Mouse (Mus musculus) left cerebral cortex, adult 2 months (tissue): ENCODE data around the gene Trub2. TPM values are rescaled to one million over a fixed set of nuclear protein-coding genes. Genes with fewer than 3 reads are reported as not detected.

ENCODE experiments used
- DNase-seq, 2 experiments: peaks; one replicate each; pipeline ENCODE4 v3.0.0; 2021 to 2022; ENCODE audit warnings: low spot score in 2 of 2, mixed read lengths in 1 of 2; ENCODE audit errors: extremely low spot score in 1 of 2
- H3K27ac ChIP-seq: fragments of 200-600 bp; 2 replicates; pipeline ENCODE4 v1.8.1; 2022
- H3K4me3 ChIP-seq: fragments of 200-600 bp; 2 replicates; pipeline ENCODE4 v1.8.1; 2022
- CTCF ChIP-seq: fragments of 200-600 bp; IDR thresholded peaks from 2 replicates; pipeline ENCODE4 v1.8.1; 2022; ENCODE audit warnings: antibody characterized with exemption, mild to moderate bottlenecking, moderate library complexity
- intact Hi-C: fragments of 180-260 bp; cut with DNase I; formaldehyde crosslinking; loops from one replicate; pipeline ENCODE4 v1.15.1; 2025
- total RNA-seq, 2 experiments: library from RNA; stranded (reverse); gene quantifications; 2 replicates each; pipeline ENCODE4 v1.2.3; 2021

The Trub2 gene
- total RNA-seq, 2 experiments from 2014 or later, result 40.9 to 50.4 TPM

GRCm38 (mm10) chr2:29770162-29770561 is 18.1 kb downstream of the Trub2 start:
- peak; percentile 21 for TF ChIP-seq CTCF
- intact Hi-C loops, result no loop called here
- DNase-seq, result no peak
- Histone ChIP-seq H3K27ac (no peak overlapping the region), H3K4me3 (no peak overlapping the region)

GRCm38 (mm10) chr2:29768901-29769300 is 19.4 kb downstream of the Trub2 start:
- DNase-seq, result no peak
- intact Hi-C loops, result no loop called here
- Histone ChIP-seq H3K4me3 (no peak overlapping the region), H3K27ac (no peak overlapping the region)
- TF ChIP-seq CTCF, result no peak

GRCm38 (mm10) chr2:29767976-29768709 is 20.2 kb downstream of the Trub2 start:
- no peak overlapping the region for H3K4me3 ChIP-seq
- no peak overlapping the region for H3K27ac ChIP-seq
- DNase-seq, result no peak
- TF ChIP-seq CTCF, result no peak
- intact Hi-C loops, result no loop called here

GRCm38 (mm10) chr2:29764831-29765230 is 23.5 kb downstream of the Trub2 start:
- TF ChIP-seq CTCF, result peak; percentile 83
- peak; percentile 45 to 67 for DNase-seq
- intact Hi-C loops, result no loop called here

GRCm38 (mm10) chr2:29755693-29756092 is 32.6 kb downstream of the Trub2 start:
- DNase-seq, result no peak
- no peak for TF ChIP-seq CTCF
- intact Hi-C loops, result no loop called here
- no peak overlapping the region for H3K27ac ChIP-seq
- no peak overlapping the region for H3K4me3 ChIP-seq

More at GRCm38 (mm10) chr2:29764831-29765230, 23.5 kb downstream of the Trub2 start:
- Histone ChIP-seq H3K27ac (no peak overlapping the region), H3K4me3 (no peak overlapping the region)

GRCm38 (mm10) chr2:29752397-29752796 is 35.9 kb downstream of the Trub2 start:
- H3K4me3 ChIP-seq, result no peak overlapping the region
- no peak overlapping the region for H3K27ac ChIP-seq
- DNase-seq, result no peak
- intact Hi-C loops, result no loop called here
- no peak for TF ChIP-seq CTCF

GRCm38 (mm10) chr2:29751497-29751896 is 36.8 kb downstream of the Trub2 start, which contains the start of gene Gm13420:
TSS of gene Gm13420 (minus strand) at chr2:29751685.
- intact Hi-C loops, result no loop called here
- no peak within 1 kb of the TSS for H3K27ac ChIP-seq
- TF ChIP-seq CTCF, result no peak
- no peak for DNase-seq
- H3K4me3 ChIP-seq, result no peak within 1 kb of the TSS

- TF ChIP-seq CTCF, result no peak
- Histone ChIP-seq H3K4me3 (no peak overlapping the region), H3K27ac (no peak overlapping the region)
- no peak for DNase-seq
- intact Hi-C loops, result no loop called here
Measured at GRCm38 (mm10) chr2:29748499-29748898, 39.8 kb downstream of the Trub2 start.

- peak; percentile 49 for TF ChIP-seq CTCF
- Histone ChIP-seq H3K27ac (no peak overlapping the region), H3K4me3 (no peak overlapping the region)
- intact Hi-C loops, result no loop called here
- DNase-seq, result no peak
Measured at GRCm38 (mm10) chr2:29747852-29748251, 40.5 kb downstream of the Trub2 start.

- H3K4me3 ChIP-seq, result peak overlapping the region; percentile 47
- peak overlapping the region; percentile 57 for H3K27ac ChIP-seq
- intact Hi-C loops, result no loop called here
- no peak; the same call in 1 of the 2 replicates for TF ChIP-seq CTCF
- DNase-seq, result no peak
Measured at GRCm38 (mm10) chr2:29747188-29747782, 41.0 kb downstream of the Trub2 start.

- intact Hi-C loops, result no loop called here
- TF ChIP-seq CTCF, result no peak
Measured at GRCm38 (mm10) chr2:29744256-29744655, 44.0 kb downstream of the Trub2 start.

GRCm38 (mm10) chr2:29741207-29741606 is 47.1 kb downstream of the Trub2 start:
- DNase-seq, result no peak
- no peak for TF ChIP-seq CTCF
- H3K4me3 ChIP-seq, result no peak overlapping the region
- intact Hi-C loops, result no loop called here
- H3K27ac ChIP-seq, result no peak overlapping the region

More at GRCm38 (mm10) chr2:29744256-29744655, 44.0 kb downstream of the Trub2 start:
- no peak for DNase-seq
- Histone ChIP-seq H3K27ac (no peak overlapping the region), H3K4me3 (no peak overlapping the region)
